Mouse (Mus musculus) forebrain, embryonic 16.5 days (tissue): ENCODE measurements at regions not wholly inside any gene's neighbourhood (a gene's known extent, or its start where the extent isn't known, plus 50 kb on each side); places are given as distances from the start of the nearest gene placed in this dataset.

Experiments used
- ATAC-seq: fragments of 200-750 bp; cut with Nextera tagmentation; 2 replicates; pipeline ENCODE4 v1.8.0; 2017; ENCODE audit warnings: mild to moderate bottlenecking, moderate library complexity
- H3K27ac ChIP-seq: fragments of 300-500 bp; sonication (generic); 2 replicates; pipeline ENCODE4 v1.5.1; 2014; ENCODE audit warnings: low read length, control low read depth
- H3K27me3 ChIP-seq: fragments of 300-500 bp; sonication (generic); replicated peaks from 2 replicates; pipeline ENCODE4 v1.6.1; 2014; ENCODE audit warnings: low read length; ENCODE audit not compliant: control insufficient read depth, insufficient read depth
- H3K36me3 ChIP-seq: fragments of 300-500 bp; sonication (generic); 2 replicates; pipeline ENCODE4 v1.6.1; 2014; ENCODE audit not compliant: control insufficient read depth, insufficient read depth
- H3K4me1 ChIP-seq: fragments of 300-500 bp; sonication (generic); replicated peaks from 2 replicates; pipeline ENCODE4 v1.6.1; 2014; ENCODE audit warnings: low read length; ENCODE audit not compliant: control insufficient read depth, insufficient read depth
- H3K4me2 ChIP-seq: fragments of 300-500 bp; sonication (generic); 2 replicates; pipeline ENCODE4 v1.6.1; 2014; ENCODE audit warnings: mild to moderate bottlenecking, low read length, control low read depth
- H3K4me3 ChIP-seq: fragments of 300-500 bp; sonication (generic); replicated peaks from 2 replicates; pipeline ENCODE4 v1.5.1; 2014; ENCODE audit warnings: mild to moderate bottlenecking, low read length, control low read depth
- H3K9ac ChIP-seq: fragments of 300-500 bp; sonication (generic); replicated peaks from 2 replicates; pipeline ENCODE4 v1.6.1; 2014; ENCODE audit warnings: low read depth, low read length, control low read depth
- H3K9me3 ChIP-seq: fragments of 300-500 bp; sonication (generic); 2 replicates; pipeline ENCODE4 v1.6.1; 2016; ENCODE audit warnings: low read length; ENCODE audit not compliant: control insufficient read depth
- WGBS: fragments of 180-500 bp; shearing (Covaris S2); extraction: QIAGEN DNeasy Blood & Tissue Kit; methylation state at CpG from one replicate; pipeline ENCODE4 v1.1.7; 2014; 5-methylcytosine and 5-hydroxymethylcytosine counted together

DNA sequence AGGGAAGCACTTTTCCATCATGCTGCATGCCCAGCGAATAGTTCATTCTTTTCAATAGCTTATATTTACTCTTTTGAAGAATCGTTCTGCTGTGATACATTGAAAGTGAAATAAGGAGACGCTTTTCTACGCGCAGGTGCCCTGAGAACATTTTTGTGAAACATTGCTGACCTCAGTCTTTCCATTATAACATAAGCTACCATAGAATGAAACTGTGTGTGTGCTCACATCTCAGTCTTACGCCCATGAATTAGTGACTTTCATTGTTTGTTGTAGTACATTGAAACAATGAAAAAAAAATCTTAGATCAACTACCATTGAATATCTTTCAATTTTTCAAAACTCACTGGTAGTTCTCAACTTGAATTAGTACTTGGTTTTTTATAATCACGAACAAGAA, 219.2 kb downstream of the Pten start:
- Histone ChIP-seq H3K4me1 (no peaks in the 10 kb centered on the region), H3K4me3 (no peak overlapping the region), H3K27me3 (no peaks in the 10 kb centered on the region), H3K9me3 (no peaks in the 10 kb centered on the region), H3K36me3 (no peaks in the 10 kb centered on the region), H3K27ac (no peak overlapping the region), H3K4me2 (no peak overlapping the region), H3K9ac (no peak overlapping the region)
- 86% methylated on average over 7 of the region's 7 CpGs for WGBS
- ATAC-seq, result no peak

DNA sequence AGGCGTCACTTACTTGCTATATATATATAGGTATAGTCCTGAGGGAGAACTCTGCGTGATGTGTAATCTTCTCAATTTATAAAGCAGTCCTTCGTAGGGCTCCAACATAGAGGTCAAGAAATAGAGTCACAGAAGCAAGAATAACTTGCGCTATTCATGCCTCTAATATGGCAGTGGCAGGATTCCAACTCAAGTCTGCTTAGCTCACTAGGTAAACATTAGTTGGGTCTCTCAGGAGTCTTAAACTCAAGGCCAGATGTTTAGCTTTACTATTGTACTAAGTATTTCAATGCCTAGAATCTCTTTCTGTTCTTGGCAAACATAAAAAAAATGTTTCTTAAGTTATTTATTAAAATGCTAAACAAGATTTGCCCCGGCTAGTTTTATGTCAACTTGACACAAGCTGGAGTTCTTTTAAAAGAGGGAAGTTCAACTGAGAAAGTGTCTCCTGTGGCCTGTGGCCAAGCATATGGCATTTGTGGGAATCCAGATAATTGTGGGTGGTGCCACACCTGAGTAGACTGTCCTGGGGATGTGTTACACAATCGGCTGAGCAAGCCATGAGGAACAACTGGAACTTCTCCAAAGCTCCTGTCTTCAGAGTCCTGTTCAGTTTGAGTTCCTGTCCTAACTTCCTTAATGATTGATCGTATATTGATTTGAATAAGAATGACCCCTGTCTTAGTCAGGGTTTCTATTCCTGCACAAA, 220.9 kb downstream of the Pten start:
- no peak overlapping the region for H3K4me3 ChIP-seq
- no peaks in the 10 kb centered on the region for H3K9me3 ChIP-seq
- H3K4me2 ChIP-seq, result no peak overlapping the region
- ATAC-seq, result no peak
- H3K36me3 ChIP-seq, result no peaks in the 10 kb centered on the region
- no peak overlapping the region for H3K9ac ChIP-seq
- no peak overlapping the region for H3K27ac ChIP-seq
- 94% methylated on average over 7 of the region's 7 CpGs for WGBS
- no peaks in the 10 kb centered on the region for H3K4me1 ChIP-seq
- no peaks in the 10 kb centered on the region for H3K27me3 ChIP-seq

- H3K36me3 ChIP-seq, result no peaks in the 10 kb centered on the region
- no peak overlapping the region for H3K4me3 ChIP-seq
- H3K27ac ChIP-seq, result no peak overlapping the region
- ATAC-seq, result no peak
- no peak overlapping the region for H3K4me2 ChIP-seq
- no peaks in the 10 kb centered on the region for H3K9me3 ChIP-seq
- 85% methylated on average over 5 of the region's 5 CpGs for WGBS
- H3K27me3 ChIP-seq, result no peaks in the 10 kb centered on the region
- no peak overlapping the region for H3K9ac ChIP-seq
- H3K4me1 ChIP-seq, result no peaks in the 10 kb centered on the region
Measured at GRCm38 (mm10) chr19:32980142-32980541, 222.8 kb downstream of the Pten start.

DNA sequence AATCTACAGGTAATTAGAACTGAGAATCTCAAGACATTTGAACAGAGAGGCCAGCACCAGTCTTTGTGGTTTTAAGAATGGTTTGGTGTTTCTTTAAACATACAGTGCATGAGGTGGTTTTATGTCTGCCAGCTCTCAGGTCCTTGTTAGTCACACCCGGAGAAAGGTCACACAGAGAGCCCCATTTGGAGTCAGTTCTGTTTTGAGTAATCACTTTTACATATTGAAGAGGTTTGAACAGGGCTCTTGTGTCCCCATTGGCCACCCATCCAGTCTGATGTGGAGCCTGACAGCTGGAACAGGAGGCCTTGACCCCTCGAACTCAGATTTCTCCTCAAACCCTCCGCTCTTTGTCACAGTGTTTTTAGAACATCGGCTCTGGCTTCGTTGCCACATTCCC, 231.4 kb downstream of the Pten start:
- no peaks in the 10 kb centered on the region for H3K4me1 ChIP-seq
- no peak for ATAC-seq
- H3K27me3 ChIP-seq, result no peaks in the 10 kb centered on the region
- 73% methylated on average over 5 of the region's 5 CpGs for WGBS
- H3K4me2 ChIP-seq, result no peak overlapping the region
- H3K4me3 ChIP-seq, result no peak overlapping the region
- no peaks in the 10 kb centered on the region for H3K9me3 ChIP-seq
- no peaks in the 10 kb centered on the region for H3K36me3 ChIP-seq
- H3K9ac ChIP-seq, result no peak overlapping the region
- no peak overlapping the region for H3K27ac ChIP-seq

GRCm38 (mm10) chr19:32989346-32989745, 232.0 kb downstream of the Pten start:
- no peak for ATAC-seq
- H3K27ac ChIP-seq, result no peak overlapping the region
- H3K4me3 ChIP-seq, result no peak overlapping the region
- H3K27me3 ChIP-seq, result no peaks in the 10 kb centered on the region
- no peaks in the 10 kb centered on the region for H3K36me3 ChIP-seq
- H3K9me3 ChIP-seq, result no peaks in the 10 kb centered on the region
- WGBS, result 78% methylated on average over 6 of the region's 6 CpGs
- no peak overlapping the region for H3K4me2 ChIP-seq
- no peaks in the 10 kb centered on the region for H3K4me1 ChIP-seq
- H3K9ac ChIP-seq, result no peak overlapping the region

- no peaks in the 10 kb centered on the region for H3K9me3 ChIP-seq
- no peak for ATAC-seq
- H3K27ac ChIP-seq, result no peak overlapping the region
- no peak overlapping the region for H3K9ac ChIP-seq
- no peak overlapping the region for H3K4me2 ChIP-seq
- no peaks in the 10 kb centered on the region for H3K36me3 ChIP-seq
- H3K4me3 ChIP-seq, result no peak overlapping the region
- H3K4me1 ChIP-seq, result no peaks in the 10 kb centered on the region
- 85% methylated on average over 6 of the region's 6 CpGs for WGBS
- H3K27me3 ChIP-seq, result no peaks in the 10 kb centered on the region
Measured at GRCm38 (mm10) chr19:32990576-32990975, 233.3 kb downstream of the Pten start.

DNA sequence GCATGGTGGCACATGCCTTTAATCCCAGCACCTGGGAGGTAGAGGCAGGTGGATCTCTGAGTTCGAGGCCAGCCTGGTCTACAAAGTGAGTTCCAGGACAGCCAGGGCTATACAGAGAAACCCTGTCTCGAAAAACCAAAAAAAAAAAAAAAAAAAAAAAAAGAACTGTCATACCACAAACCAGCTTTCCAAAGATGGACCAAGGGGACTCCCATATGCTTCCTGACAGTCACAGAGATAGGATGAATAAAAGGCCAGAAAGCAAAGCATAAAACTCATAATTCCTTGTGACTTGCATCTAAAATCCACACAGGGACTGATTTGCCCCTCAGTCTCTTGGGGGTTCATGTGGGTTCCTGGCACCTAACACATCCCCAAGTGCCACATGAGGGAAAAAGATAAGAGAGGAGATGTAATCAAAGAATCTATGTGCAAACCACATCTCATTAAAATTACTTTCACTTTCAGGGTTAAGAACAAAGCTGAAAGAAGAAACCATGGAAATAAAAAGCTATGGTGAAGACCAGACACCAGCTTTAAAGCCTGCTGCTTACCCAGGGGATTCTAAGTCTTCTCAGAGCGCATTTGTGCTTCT, 241.4 kb downstream of the Pten start:
- no peak overlapping the region for H3K4me2 ChIP-seq
- no peak overlapping the region for H3K27ac ChIP-seq
- no peaks in the 10 kb centered on the region for H3K4me1 ChIP-seq
- no peak for ATAC-seq
- H3K9me3 ChIP-seq, result no peaks in the 10 kb centered on the region
- no peaks in the 10 kb centered on the region for H3K36me3 ChIP-seq
- H3K27me3 ChIP-seq, result no peaks in the 10 kb centered on the region
- H3K9ac ChIP-seq, result no peak overlapping the region
- no peak overlapping the region for H3K4me3 ChIP-seq
- WGBS, result 82% methylated on average over 3 of the region's 3 CpGs

- no peak overlapping the region for H3K4me3 ChIP-seq
- no peaks in the 10 kb centered on the region for H3K9me3 ChIP-seq
- WGBS, result 94% methylated on average over 8 of the region's 8 CpGs
- no peak overlapping the region for H3K4me2 ChIP-seq
- no peak overlapping the region for H3K9ac ChIP-seq
- ATAC-seq, result no peak
- no peaks in the 10 kb centered on the region for H3K36me3 ChIP-seq
- H3K27ac ChIP-seq, result no peak overlapping the region
- no peaks in the 10 kb centered on the region for H3K27me3 ChIP-seq
- no peaks in the 10 kb centered on the region for H3K4me1 ChIP-seq
Measured at GRCm38 (mm10) chr19:33007582-33007981, 250.3 kb downstream of the Pten start.

DNA sequence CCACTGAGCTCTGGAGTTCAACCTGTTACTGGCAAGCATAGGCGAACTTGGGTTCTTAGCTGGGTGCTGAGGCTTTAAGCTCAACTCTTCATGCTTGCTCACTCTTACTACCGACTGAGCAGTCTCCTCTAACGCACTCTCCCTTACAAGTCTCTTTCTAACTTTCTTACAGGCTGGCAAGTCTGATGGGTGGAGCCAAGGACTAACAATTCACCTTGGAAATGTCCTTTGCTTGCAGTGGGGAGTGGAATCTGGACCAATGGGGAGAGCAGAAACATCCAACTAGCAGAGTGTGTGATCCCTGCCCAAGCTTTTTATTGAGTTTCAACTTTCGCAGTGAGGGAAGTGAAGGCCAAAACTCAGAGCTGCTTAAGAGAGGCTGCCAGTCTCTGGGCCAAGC, 250.8 kb downstream of the Pten start:
- Histone ChIP-seq H3K4me3 (no peak overlapping the region), H3K9me3 (no peaks in the 10 kb centered on the region), H3K9ac (no peak overlapping the region), H3K27ac (no peak overlapping the region), H3K4me2 (no peak overlapping the region), H3K36me3 (no peaks in the 10 kb centered on the region), H3K4me1 (no peaks in the 10 kb centered on the region), H3K27me3 (no peaks in the 10 kb centered on the region)
- WGBS, result 94% methylated on average over 4 of the region's 4 CpGs
- no peak for ATAC-seq

DNA sequence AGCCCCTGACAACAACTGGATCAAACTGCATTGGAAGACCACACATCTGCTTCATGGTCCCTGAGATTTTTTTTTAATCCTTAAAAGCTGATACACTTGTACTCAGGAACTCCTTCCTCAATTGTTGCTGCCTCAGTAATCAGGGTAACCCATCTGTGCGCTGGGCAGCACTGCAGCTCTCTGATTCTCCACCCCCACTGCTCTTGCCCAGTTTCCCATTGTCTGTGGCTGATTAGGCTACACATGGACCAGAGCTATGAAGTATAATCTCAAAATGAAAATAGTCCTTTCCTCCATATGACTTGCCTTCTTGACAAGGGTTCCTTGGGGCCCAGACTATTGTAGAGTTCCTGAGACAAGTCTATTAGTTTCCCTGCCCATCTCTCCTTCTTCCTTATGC, 251.5 kb downstream of the Pten start:
- H3K4me2 ChIP-seq, result no peak overlapping the region
- no peaks in the 10 kb centered on the region for H3K9me3 ChIP-seq
- WGBS, result 96% methylated on average over 1 of the region's 1 CpGs
- H3K9ac ChIP-seq, result no peak overlapping the region
- H3K4me3 ChIP-seq, result no peak overlapping the region
- H3K4me1 ChIP-seq, result no peaks in the 10 kb centered on the region
- no peaks in the 10 kb centered on the region for H3K27me3 ChIP-seq
- no peak overlapping the region for H3K27ac ChIP-seq
- H3K36me3 ChIP-seq, result no peaks in the 10 kb centered on the region
- no peak for ATAC-seq
